Mouse (Mus musculus) embryo, embryonic 11 days (tissue): ENCODE results near the gene Lta.
A peak's percentile ranks its signal among the peaks of the same experiment; 100 is the strongest.

Experiments
- DNase-seq: peaks from one replicate; pipeline ENCODE4 v3.0.0-alpha.2; 2015

The Lta gene

GRCm38 (mm10) chr17:35205380-35205769 lies 224 bp upstream of the Lta start:
- no peak for DNase-seq

- DNase-seq = no peak
Observed at GRCm38 (mm10) chr17:35202442-35202841, 2.7 kb downstream of the Lta start.

GRCm38 (mm10) chr17:35201787-35202186 lies 3.4 kb downstream of the Lta start, which contains the start of gene Tnf:
Gene Tnf, minus strand, starts transcription at chr17:35202007.
- DNase-seq = no peak

- DNase-seq = no peak
Observed at GRCm38 (mm10) chr17:35201128-35201527, 4.0 kb downstream of the Lta start.

GRCm38 (mm10) chr17:35200398-35200797 lies 4.8 kb downstream of the Lta start:
- DNase-seq = no peak

GRCm38 (mm10) chr17:35198946-35199345 lies 6.2 kb downstream of the Lta start:
- no peak for DNase-seq

- DNase-seq = no peak
Observed at GRCm38 (mm10) chr17:35198029-35198428, 7.1 kb downstream of the Lta start.

- no peak for DNase-seq
Observed at GRCm38 (mm10) chr17:35197126-35197525, 8.0 kb downstream of the Lta start.

GRCm38 (mm10) chr17:35196321-35196641 lies 8.9 kb downstream of the Lta start:
- no peak for DNase-seq

GRCm38 (mm10) chr17:35195631-35196320 lies 9.4 kb downstream of the Lta start:
- peak; percentile 86 for DNase-seq

GRCm38 (mm10) chr17:35194844-35195630 lies 10.1 kb downstream of the Lta start:
- DNase-seq = no peak

GRCm38 (mm10) chr17:35193881-35194843 lies 11.0 kb downstream of the Lta start, which contains the start of gene Ltb:
Gene Ltb, plus strand, starts transcription at chr17:35194439.
- DNase-seq = no peak

- no peak for DNase-seq
Observed at GRCm38 (mm10) chr17:35192924-35193323, 12.2 kb downstream of the Lta start.

GRCm38 (mm10) chr17:35191723-35192122 lies 13.4 kb downstream of the Lta start:
- DNase-seq = no peak

GRCm38 (mm10) chr17:35190096-35190495 lies 15.1 kb downstream of the Lta start:
- no peak for DNase-seq

GRCm38 (mm10) chr17:35189186-35189585 lies 16.0 kb downstream of the Lta start:
- no peak for DNase-seq

- DNase-seq = no peak
Observed at GRCm38 (mm10) chr17:35187959-35188610, 17.1 kb downstream of the Lta start, which contains the start of gene Lst1. Gene Lst1, minus strand, starts transcription at chr17:35188439.

GRCm38 (mm10) chr17:35187345-35187744 lies 17.8 kb downstream of the Lta start:
- no peak for DNase-seq

- DNase-seq = peak; percentile 59
Observed at GRCm38 (mm10) chr17:35186681-35187080, 18.5 kb downstream of the Lta start.

- DNase-seq = peak; percentile 80
Observed at GRCm38 (mm10) chr17:35185639-35186611, 19.2 kb downstream of the Lta start.

- DNase-seq = no peak
Observed at GRCm38 (mm10) chr17:35180093-35180492, 25.1 kb downstream of the Lta start.
